Mouse (Mus musculus) stomach, postnatal 0 days (tissue): ENCODE results near the gene 2200002D01Rik.

Experiments used
- CTCF ChIP-seq: IDR thresholded peaks from 2 replicates; pipeline ENCODE4 v1.5.1; 2016; ENCODE audit warnings: antibody characterized with exemption, low read depth, mild to moderate bottlenecking, moderate library complexity
- EP300 ChIP-seq: optimal IDR thresholded peaks from 2 replicates; pipeline ENCODE3; 2016; ENCODE audit warnings: antibody characterized with exemption

DNA sequence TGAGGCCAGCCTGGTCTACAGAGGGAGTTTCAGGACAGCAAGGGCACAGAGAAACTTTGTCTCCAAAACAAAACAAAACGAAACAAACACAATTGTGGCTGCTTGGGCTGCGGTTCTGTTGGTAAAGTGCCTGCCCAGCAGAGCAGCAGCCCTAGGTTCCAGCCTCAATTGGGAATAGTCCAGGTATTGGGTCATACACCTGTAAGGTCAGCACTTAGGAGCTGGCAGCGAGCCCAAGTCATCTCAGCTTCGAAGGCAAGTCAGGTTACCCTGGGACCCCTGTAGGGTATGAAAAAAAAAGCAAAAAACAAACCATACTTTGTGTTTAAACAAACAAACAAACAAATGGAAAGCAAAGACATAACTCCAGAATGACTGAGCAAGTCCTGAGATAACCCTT, 7.6 kb upstream of the 2200002D01Rik start:
- no peak for TF ChIP-seq CTCF
- no peak for TF ChIP-seq EP300
